Mouse (Mus musculus) liver, embryonic 15.5 days (tissue): Measurements from ENCODE around the gene Ddx19b. TPM values are rescaled to one million over a fixed set of nuclear protein-coding genes. Genes with fewer than 3 reads are reported as not detected.
"Not testable (repeated sequence)": the region's sequence is repeated elsewhere in the genome, so short reads cannot be mapped to it uniquely, and the experiment has no call there.

Experiments
- ATAC-seq: fragments of 200-750 bp; cut with Nextera tagmentation; 2 replicates; pipeline ENCODE4 v1.8.0; 2017; ENCODE audit warnings: moderate number of reproducible peaks, mild to moderate bottlenecking, moderate library complexity; ENCODE audit not compliant: insufficient read depth
- H3K27ac ChIP-seq: fragments of 300-500 bp; sonication (generic); replicated peaks from 2 replicates; pipeline ENCODE4 v1.5.1; 2015; ENCODE audit warnings: mild to moderate bottlenecking, inconsistent platforms
- H3K27me3 ChIP-seq: fragments of 300-500 bp; sonication (generic); 2 replicates; pipeline ENCODE4 v1.6.1; 2015; ENCODE audit warnings: mild to moderate bottlenecking, inconsistent platforms
- H3K36me3 ChIP-seq: fragments of 300-500 bp; sonication (generic); replicated peaks from 2 replicates; pipeline ENCODE4 v1.6.1; 2015; ENCODE audit warnings: moderate library complexity, mild to moderate bottlenecking, inconsistent platforms
- H3K4me1 ChIP-seq: fragments of 300-500 bp; sonication (generic); replicated peaks from 2 replicates; pipeline ENCODE4 v1.6.1; 2015; ENCODE audit warnings: inconsistent platforms
- H3K4me2 ChIP-seq: fragments of 300-500 bp; sonication (generic); 2 replicates; pipeline ENCODE4 v1.6.1; 2015; ENCODE audit warnings: moderate library complexity, mild to moderate bottlenecking, inconsistent platforms
- H3K4me3 ChIP-seq: fragments of 300-500 bp; sonication (generic); replicated peaks from 2 replicates; pipeline ENCODE4 v1.5.1; 2015; ENCODE audit warnings: mild to moderate bottlenecking, inconsistent platforms
- H3K9ac ChIP-seq: fragments of 300-500 bp; sonication (generic); 2 replicates; pipeline ENCODE4 v1.6.1; 2015; ENCODE audit warnings: moderate library complexity, mild to moderate bottlenecking, inconsistent platforms
- H3K9me3 ChIP-seq: fragments of 300-500 bp; sonication (generic); replicated peaks from 2 replicates; pipeline ENCODE4 v1.6.1; 2016; ENCODE audit warnings: inconsistent platforms
- WGBS: fragments of 180-500 bp; shearing (Covaris S2); methylation state at CpG from one replicate; pipeline ENCODE4 v1.1.7; 2015; ENCODE audit warnings: mixed read lengths; ENCODE audit not compliant: insufficient replicate concordance; 5-methylcytosine and 5-hydroxymethylcytosine counted together
- polyA plus RNA-seq: library from polyadenylated mRNA; unstranded; fragments of >200 nt; fragmentation: Nextera tagmentation; extraction: Ambion mirVana; gene quantifications from 2 replicates; pipeline ENCODE4 v1.2.1, GENCODE M21; 2015

Gene Ddx19b
- polyA plus RNA-seq, 1 experiment from 2014 or later: 2.4 TPM

GRCm38 (mm10) chr8:110964666-110965065 is 66.9 kb downstream of the Ddx19b start:
- ATAC-seq: no peak
- Histone ChIP-seq H3K27ac (no peak overlapping the region), H3K9ac (no peak overlapping the region), H3K4me2 (no peak overlapping the region), H3K4me1 (peaks cover 9% of the 10 kb centered on the region; the same call in 1 of the 2 replicates), H3K4me3 (no peak overlapping the region), H3K36me3 (peaks cover 94% of the 10 kb centered on the region), H3K27me3 (no peaks in the 10 kb centered on the region), H3K9me3 (no peaks in the 10 kb centered on the region)
- WGBS: 84% methylated on average over 7 of the region's 7 CpGs

- no peak overlapping the region for H3K9ac ChIP-seq
- no peak overlapping the region for H3K4me2 ChIP-seq
- H3K27ac ChIP-seq: no peak overlapping the region
- H3K4me3 ChIP-seq: no peak overlapping the region
- H3K27me3 ChIP-seq: no peaks in the 10 kb centered on the region
- H3K4me1 ChIP-seq: peaks cover 6% of the 10 kb centered on the region; the same call in 1 of the 2 replicates
- H3K36me3 ChIP-seq: peaks cover 96% of the 10 kb centered on the region
- no peaks in the 10 kb centered on the region for H3K9me3 ChIP-seq
- no peak for ATAC-seq
- 83% methylated on average over 2 of the region's 2 CpGs for whole genome bisulfite sequencing
Observed at GRCm38 (mm10) chr8:110963051-110963450, 68.5 kb downstream of the Ddx19b start.

- no peaks in the 10 kb centered on the region; the same call in 1 of the 2 replicates for H3K4me1 ChIP-seq
- H3K9me3 ChIP-seq: no peaks in the 10 kb centered on the region
- 81% methylated on average over 6 of the region's 6 CpGs for WGBS
- H3K27me3 ChIP-seq: no peaks in the 10 kb centered on the region
- H3K4me3 ChIP-seq: no peak overlapping the region
- no peak overlapping the region for H3K27ac ChIP-seq
- H3K4me2 ChIP-seq: no peak overlapping the region
- H3K36me3 ChIP-seq: peaks cover 89% of the 10 kb centered on the region
- no peak overlapping the region for H3K9ac ChIP-seq
- ATAC-seq: no peak
Observed at GRCm38 (mm10) chr8:110959906-110960305, 71.6 kb downstream of the Ddx19b start.

- WGBS: 89% methylated on average over 12 of the region's 12 CpGs
- ATAC-seq: no peak
- Histone ChIP-seq H3K9ac (no peak overlapping the region), H3K9me3 (no peaks in the 10 kb centered on the region), H3K36me3 (peaks cover 89% of the 10 kb centered on the region), H3K4me3 (no peak overlapping the region), H3K4me1 (no peaks in the 10 kb centered on the region; the same call in 1 of the 2 replicates), H3K27me3 (no peaks in the 10 kb centered on the region), H3K4me2 (no peak overlapping the region), H3K27ac (no peak overlapping the region)
Observed at GRCm38 (mm10) chr8:110959071-110959780, 72.3 kb downstream of the Ddx19b start.

GRCm38 (mm10) chr8:110958553-110958952 is 73.0 kb downstream of the Ddx19b start:
- not testable (repeated sequence) for H3K4me3 ChIP-seq, H3K4me2 ChIP-seq, H3K9me3 ChIP-seq, H3K4me1 ChIP-seq, ATAC-seq, H3K27me3 ChIP-seq, H3K9ac ChIP-seq, H3K27ac ChIP-seq
- H3K36me3 ChIP-seq: peaks cover 89% of the 10 kb centered on the region
- WGBS: 84% methylated on average over 7 of the region's 7 CpGs

GRCm38 (mm10) chr8:110958135-110958534 is 73.4 kb downstream of the Ddx19b start:
- Histone ChIP-seq H3K4me1 (no peaks in the 10 kb centered on the region; the same call in 1 of the 2 replicates), H3K4me3 (no peak overlapping the region), H3K36me3 (peaks cover 88% of the 10 kb centered on the region), H3K27me3 (no peaks in the 10 kb centered on the region), H3K9me3 (no peaks in the 10 kb centered on the region), H3K9ac (no peak overlapping the region), H3K27ac (no peak overlapping the region), H3K4me2 (no peak overlapping the region)
- ATAC-seq: no peak
- 90% methylated on average over 5 of the region's 5 CpGs for WGBS

GRCm38 (mm10) chr8:110957471-110957870 is 74.1 kb downstream of the Ddx19b start:
- Histone ChIP-seq H3K9me3 (no peaks in the 10 kb centered on the region), H3K36me3 (peaks cover 87% of the 10 kb centered on the region)

GRCm38 (mm10) chr8:110956619-110957450 is 74.7 kb downstream of the Ddx19b start:
- H3K27ac ChIP-seq: no peak overlapping the region
- no peaks in the 10 kb centered on the region for H3K9me3 ChIP-seq
- no peak overlapping the region for H3K9ac ChIP-seq
- H3K27me3 ChIP-seq: no peaks in the 10 kb centered on the region
- no peak overlapping the region for H3K4me3 ChIP-seq
- 89% methylated on average over 15 of the region's 15 CpGs for WGBS
- ATAC-seq: no peak
- peaks cover 86% of the 10 kb centered on the region for H3K36me3 ChIP-seq
- H3K4me2 ChIP-seq: no peak overlapping the region
- H3K4me1 ChIP-seq: no peaks in the 10 kb centered on the region; the same call in 1 of the 2 replicates

More at GRCm38 (mm10) chr8:110957471-110957870, 74.1 kb downstream of the Ddx19b start:
- Histone ChIP-seq H3K4me2 (no peak overlapping the region), H3K27ac (no peak overlapping the region), H3K27me3 (no peaks in the 10 kb centered on the region), H3K4me1 (no peaks in the 10 kb centered on the region; the same call in 1 of the 2 replicates), H3K4me3 (no peak overlapping the region), H3K9ac (no peak overlapping the region)
- WGBS: 90% methylated on average over 19 of the region's 19 CpGs
- ATAC-seq: no peak

- H3K9me3 ChIP-seq: no peaks in the 10 kb centered on the region
- 40% methylated on average over 8 of the region's 8 CpGs for WGBS
- no peak overlapping the region for H3K9ac ChIP-seq
- H3K4me2 ChIP-seq: no peak overlapping the region
- peaks cover 84% of the 10 kb centered on the region for H3K36me3 ChIP-seq
- H3K27ac ChIP-seq: no peak overlapping the region
- H3K4me1 ChIP-seq: peaks cover 6% of the 10 kb centered on the region
- H3K27me3 ChIP-seq: no peaks in the 10 kb centered on the region
- H3K4me3 ChIP-seq: no peak overlapping the region
- no peak for ATAC-seq
Observed at GRCm38 (mm10) chr8:110954776-110955175, 76.8 kb downstream of the Ddx19b start.
